Mouse (Mus musculus) thymus, postnatal 0 days (tissue): ENCODE results near the gene Dip2c. TPM values are rescaled to one million over a fixed set of nuclear protein-coding genes. Genes with fewer than 3 reads are reported as not detected.

ENCODE experiments used
- DNase-seq: peaks from one replicate; pipeline ENCODE4 v3.0.0-alpha.2; 2015; ENCODE audit warnings: low spot score
- polyA plus RNA-seq: library from polyadenylated mRNA; unstranded; fragments of >200 nt; fragmentation: Nextera tagmentation; extraction: Ambion mirVana; gene quantifications from 2 replicates; pipeline ENCODE4 v1.2.1, GENCODE M21; 2015

Dip2c gene
- polyA plus RNA-seq, 1 experiment from 2014 or later = 2.0 TPM

GRCm38 (mm10) chr13:9504118-9504856 lies 228.0 kb downstream of the Dip2c start:
- DNase-seq = no peak

GRCm38 (mm10) chr13:9538556-9538955 lies 262.2 kb downstream of the Dip2c start:
- no peak for DNase-seq

- DNase-seq = peak; percentile 72
Observed at GRCm38 (mm10) chr13:9547698-9548344, 271.5 kb downstream of the Dip2c start.

- no peak for DNase-seq
Observed at GRCm38 (mm10) chr13:9562099-9562498, 285.8 kb downstream of the Dip2c start.

- peak; percentile 27 for DNase-seq
Observed at GRCm38 (mm10) chr13:9562921-9563320, 286.6 kb downstream of the Dip2c start.

- no peak for DNase-seq
Observed at GRCm38 (mm10) chr13:9568852-9569251, 292.5 kb downstream of the Dip2c start.

GRCm38 (mm10) chr13:9576686-9577085 lies 300.4 kb downstream of the Dip2c start:
- DNase-seq = no peak

GRCm38 (mm10) chr13:9578456-9578855 lies 302.1 kb downstream of the Dip2c start:
- no peak for DNase-seq

GRCm38 (mm10) chr13:9581821-9582220 lies 305.5 kb downstream of the Dip2c start:
- DNase-seq = no peak

- DNase-seq = no peak
Observed at GRCm38 (mm10) chr13:9583579-9583978, 307.3 kb downstream of the Dip2c start.

- DNase-seq = no peak
Observed at GRCm38 (mm10) chr13:9599334-9600096, 323.2 kb downstream of the Dip2c start.

- no peak for DNase-seq
Observed at GRCm38 (mm10) chr13:9601350-9601749, 325.0 kb downstream of the Dip2c start.

GRCm38 (mm10) chr13:9611229-9611628 lies 334.9 kb downstream of the Dip2c start:
- no peak for DNase-seq

GRCm38 (mm10) chr13:9632684-9633083 lies 356.4 kb downstream of the Dip2c start:
- DNase-seq = no peak

GRCm38 (mm10) chr13:9635951-9636350 lies 359.6 kb downstream of the Dip2c start:
- no peak for DNase-seq

GRCm38 (mm10) chr13:9636505-9636904 lies 360.2 kb downstream of the Dip2c start:
- DNase-seq = peak; percentile 41

- peak; percentile 15 for DNase-seq
Observed at GRCm38 (mm10) chr13:9637949-9638348, 361.6 kb downstream of the Dip2c start.

GRCm38 (mm10) chr13:9648716-9649115 lies 372.4 kb downstream of the Dip2c start:
- DNase-seq = no peak

- DNase-seq = no peak
Observed at GRCm38 (mm10) chr13:9649894-9650293, 373.6 kb downstream of the Dip2c start.

GRCm38 (mm10) chr13:9650580-9650979 lies 374.3 kb downstream of the Dip2c start:
- no peak for DNase-seq

GRCm38 (mm10) chr13:9653018-9653417 lies 376.7 kb downstream of the Dip2c start:
- no peak for DNase-seq

GRCm38 (mm10) chr13:9656613-9657012 lies 380.3 kb downstream of the Dip2c start:
- no peak for DNase-seq
